Mouse (Mus musculus): ENCODE data around the gene Lrrc27. TPM values are rescaled to one million over a fixed set of nuclear protein-coding genes. Genes with fewer than 3 reads are reported as not detected.

Lrrc27 gene
- polyA plus RNA-seq, 1 experiment = 14.3 TPM

DNA sequence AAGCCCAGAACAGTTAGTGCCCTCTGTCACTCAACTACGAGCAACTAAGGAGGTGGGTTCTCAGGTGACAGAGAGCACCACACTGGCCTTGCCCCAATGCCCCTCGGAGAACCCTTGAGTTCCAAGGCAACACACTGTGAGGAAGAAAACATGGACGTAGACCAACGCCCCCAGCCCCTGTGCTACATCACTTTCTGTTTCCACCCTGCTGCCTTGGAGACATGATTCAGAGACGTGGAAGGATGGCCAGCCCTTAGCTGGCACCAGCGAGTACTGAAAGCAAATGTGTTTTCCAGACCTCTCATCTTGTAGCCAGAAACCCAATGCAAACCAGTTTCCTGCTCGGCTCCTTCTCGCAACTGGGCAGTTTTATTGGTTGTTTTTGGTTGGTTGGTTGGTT lies 26.4 kb upstream of the Lrrc27 start:
- no peaks in the 10 kb centered on the region for H3K4me1 ChIP-seq (ENCODE audit: control insufficient read depth, insufficient read depth, low read length)
- H3K27me3 ChIP-seq (ENCODE audit: control insufficient read depth, insufficient read depth, low read length) = no peaks in the 10 kb centered on the region
- TF ChIP-seq POLR2A (IDR thresholded peaks at IDR 0.05; ENCODE audit: borderline replicate concordance, insufficient read depth, low read length) (no peak), CTCF (IDR thresholded peaks at IDR 0.05; ENCODE audit: borderline replicate concordance, insufficient read depth, low read depth, low read length) (no peak)
- no peak overlapping the region for H3K27ac ChIP-seq (ENCODE audit: insufficient read depth, low read length)
- 79% methylated on average over 8 of the region's 8 CpGs for WGBS
- no peak overlapping the region for H3K4me3 ChIP-seq (replicated peaks; ENCODE audit: insufficient read depth, low read depth, low read length)
- DNase-seq = no peak

- no peak for DNase-seq
- Histone ChIP-seq H3K4me1 (ENCODE audit: control insufficient read depth, insufficient read depth, low read length) (no peaks in the 10 kb centered on the region), H3K27ac (ENCODE audit: insufficient read depth, low read length) (no peak overlapping the region), H3K27me3 (ENCODE audit: control insufficient read depth, insufficient read depth, low read length) (no peaks in the 10 kb centered on the region), H3K4me3 (replicated peaks; ENCODE audit: insufficient read depth, low read depth, low read length) (peak overlapping the region; percentile 77)
- TF ChIP-seq CTCF (IDR thresholded peaks at IDR 0.05; ENCODE audit: borderline replicate concordance, insufficient read depth, low read depth, low read length) (no peak), POLR2A (IDR thresholded peaks at IDR 0.05; ENCODE audit: borderline replicate concordance, insufficient read depth, low read length) (no peak)
- WGBS = 51% methylated on average over 7 of the region's 7 CpGs
Measured at GRCm38 (mm10) chr7:139187277-139187676, 25.5 kb upstream of the Lrrc27 start.

DNA sequence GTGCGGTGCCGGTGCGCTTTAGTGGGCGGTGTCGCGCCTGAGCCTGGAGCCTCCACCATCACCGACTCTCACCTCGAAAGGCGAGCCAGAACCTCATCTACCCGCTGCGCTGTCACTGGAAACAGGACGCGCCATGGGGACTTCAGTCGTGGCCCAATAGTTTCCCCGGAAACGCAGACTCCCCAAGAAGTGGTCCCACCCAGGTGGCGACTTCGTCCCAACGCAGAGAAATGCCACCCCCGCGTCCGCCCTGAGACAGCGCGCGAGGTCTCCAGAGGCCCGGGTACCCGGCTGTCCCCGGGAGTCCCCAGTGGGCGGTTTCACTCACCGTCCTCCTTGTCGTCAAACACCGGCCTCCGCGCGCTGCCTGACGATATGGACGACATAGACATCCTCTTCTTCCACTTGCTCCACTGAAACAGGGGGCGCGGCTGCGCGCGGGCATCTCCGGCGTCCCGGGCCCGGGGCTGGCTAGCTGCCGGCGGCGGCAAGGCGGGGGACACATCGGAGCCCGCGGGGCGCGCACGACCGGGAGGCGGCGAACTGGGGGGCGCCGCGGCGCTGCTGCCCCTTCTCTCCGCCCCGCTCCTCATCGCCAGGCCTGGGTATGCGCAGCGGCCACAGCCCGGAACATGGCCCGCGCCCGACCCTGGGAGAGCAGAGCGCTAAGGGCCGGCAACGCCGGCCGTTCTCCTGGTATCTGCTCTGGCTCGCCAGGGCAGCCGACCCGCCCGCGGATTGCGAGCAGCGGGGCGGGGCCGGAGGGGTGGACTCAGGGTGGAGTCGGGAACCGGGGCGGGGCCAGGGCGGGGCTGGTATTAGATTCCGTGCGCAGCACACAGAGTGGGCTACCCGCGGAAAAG lies 24.8 kb upstream of the Lrrc27 start:
- H3K4me3 ChIP-seq (replicated peaks; ENCODE audit: insufficient read depth, low read depth, low read length) = peak overlapping the region; percentile 77
- no peaks in the 10 kb centered on the region for H3K27me3 ChIP-seq (ENCODE audit: control insufficient read depth, insufficient read depth, low read length)
- peak; percentile 73 to 74 for DNase-seq
- TF ChIP-seq CTCF (IDR thresholded peaks at IDR 0.05; ENCODE audit: borderline replicate concordance, insufficient read depth, low read depth, low read length) (no peak), POLR2A (IDR thresholded peaks at IDR 0.05; ENCODE audit: borderline replicate concordance, insufficient read depth, low read length) (no peak)
- no peak overlapping the region for H3K27ac ChIP-seq (ENCODE audit: insufficient read depth, low read length)
- 1% methylated on average over 94 of the region's 94 CpGs for WGBS
- no peaks in the 10 kb centered on the region for H3K4me1 ChIP-seq (ENCODE audit: control insufficient read depth, insufficient read depth, low read length)

DNA sequence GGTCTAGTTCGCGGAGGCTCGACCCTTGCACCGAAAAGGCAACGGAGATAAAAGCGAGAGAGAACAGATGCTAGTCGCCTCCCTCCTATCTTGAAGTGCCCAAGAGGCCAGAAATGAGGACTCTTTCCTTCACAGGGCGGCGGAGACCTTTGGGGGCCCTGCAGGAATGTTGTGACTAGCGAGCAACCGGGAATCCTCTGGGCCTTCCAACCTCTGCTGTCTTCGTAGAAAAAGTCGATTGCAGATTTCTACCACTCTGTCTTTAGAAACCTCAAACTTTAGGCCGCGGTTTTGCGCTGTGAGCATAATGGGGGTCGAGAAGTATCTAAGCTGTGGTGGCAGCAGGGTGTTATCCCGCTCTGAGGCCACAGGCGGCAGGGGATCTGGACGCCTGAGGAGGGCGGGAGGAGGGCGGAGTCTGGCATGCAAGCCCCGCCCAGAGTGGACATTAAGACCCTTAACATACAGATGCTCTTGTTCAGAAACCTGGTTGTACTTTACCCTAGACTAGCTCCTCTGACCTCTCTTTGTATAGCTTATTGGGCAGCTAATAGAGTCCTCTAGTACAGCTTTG lies 24.1 kb upstream of the Lrrc27 start:
- 3% methylated on average over 23 of the region's 23 CpGs for WGBS

DNA sequence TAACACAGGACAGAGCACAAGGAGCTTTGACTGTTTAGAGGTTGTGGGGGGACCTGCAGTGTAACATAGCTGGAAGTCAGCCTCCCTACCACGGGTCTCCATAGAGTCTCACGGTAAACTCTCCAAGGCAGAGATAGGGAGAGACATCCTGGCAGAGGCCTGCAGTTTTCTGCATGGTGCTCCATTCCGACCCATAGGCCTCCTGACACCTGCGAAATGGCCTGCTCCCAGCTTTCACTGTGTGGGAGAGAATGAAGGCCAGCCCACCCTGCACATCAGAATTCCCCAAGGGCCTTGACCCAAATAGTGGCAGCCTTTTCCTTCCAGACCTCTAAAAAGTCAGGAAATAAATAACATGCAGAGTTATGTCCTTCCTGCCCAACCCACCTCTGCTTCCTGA lies 22.2 kb upstream of the Lrrc27 start:
- 92% methylated on average over 4 of the region's 4 CpGs for WGBS

More for the DNA sequence above, 24.1 kb upstream of the Lrrc27 start:
- peak overlapping the region; percentile 77 for H3K4me3 ChIP-seq (replicated peaks; ENCODE audit: insufficient read depth, low read depth, low read length)
- TF ChIP-seq POLR2A (IDR thresholded peaks at IDR 0.05; ENCODE audit: borderline replicate concordance, insufficient read depth, low read length) = no peak
- TF ChIP-seq CTCF (IDR thresholded peaks at IDR 0.05; ENCODE audit: borderline replicate concordance, insufficient read depth, low read depth, low read length) = no peak
- no peaks in the 10 kb centered on the region for H3K4me1 ChIP-seq (ENCODE audit: control insufficient read depth, insufficient read depth, low read length)
- H3K27ac ChIP-seq (ENCODE audit: insufficient read depth, low read length) = no peak overlapping the region
- DNase-seq = no peak
- no peaks in the 10 kb centered on the region for H3K27me3 ChIP-seq (ENCODE audit: control insufficient read depth, insufficient read depth, low read length)

GRCm38 (mm10) chr7:139191619-139192018 lies 21.2 kb upstream of the Lrrc27 start:
- no peaks in the 10 kb centered on the region for H3K27me3 ChIP-seq (ENCODE audit: control insufficient read depth, insufficient read depth, low read length)
- 74% methylated on average over 6 of the region's 6 CpGs for WGBS
- no peak overlapping the region for H3K27ac ChIP-seq (ENCODE audit: insufficient read depth, low read length)
- no peaks in the 10 kb centered on the region for H3K4me1 ChIP-seq (ENCODE audit: control insufficient read depth, insufficient read depth, low read length)
- DNase-seq = no peak
- TF ChIP-seq CTCF (IDR thresholded peaks at IDR 0.05; ENCODE audit: borderline replicate concordance, insufficient read depth, low read depth, low read length) = peak; percentile 14; the same call in 1 of the 2 replicates
- no peak for TF ChIP-seq POLR2A (IDR thresholded peaks at IDR 0.05; ENCODE audit: borderline replicate concordance, insufficient read depth, low read length)
- H3K4me3 ChIP-seq (replicated peaks; ENCODE audit: insufficient read depth, low read depth, low read length) = no peak overlapping the region

More for the DNA sequence above, 22.2 kb upstream of the Lrrc27 start:
- Histone ChIP-seq H3K27ac (ENCODE audit: insufficient read depth, low read length) (no peak overlapping the region), H3K4me3 (replicated peaks; ENCODE audit: insufficient read depth, low read depth, low read length) (no peak overlapping the region), H3K27me3 (ENCODE audit: control insufficient read depth, insufficient read depth, low read length) (no peaks in the 10 kb centered on the region), H3K4me1 (ENCODE audit: control insufficient read depth, insufficient read depth, low read length) (no peaks in the 10 kb centered on the region)
- no peak for DNase-seq
- TF ChIP-seq POLR2A (IDR thresholded peaks at IDR 0.05; ENCODE audit: borderline replicate concordance, insufficient read depth, low read length) = no peak
- no peak for TF ChIP-seq CTCF (IDR thresholded peaks at IDR 0.05; ENCODE audit: borderline replicate concordance, insufficient read depth, low read depth, low read length)

DNA sequence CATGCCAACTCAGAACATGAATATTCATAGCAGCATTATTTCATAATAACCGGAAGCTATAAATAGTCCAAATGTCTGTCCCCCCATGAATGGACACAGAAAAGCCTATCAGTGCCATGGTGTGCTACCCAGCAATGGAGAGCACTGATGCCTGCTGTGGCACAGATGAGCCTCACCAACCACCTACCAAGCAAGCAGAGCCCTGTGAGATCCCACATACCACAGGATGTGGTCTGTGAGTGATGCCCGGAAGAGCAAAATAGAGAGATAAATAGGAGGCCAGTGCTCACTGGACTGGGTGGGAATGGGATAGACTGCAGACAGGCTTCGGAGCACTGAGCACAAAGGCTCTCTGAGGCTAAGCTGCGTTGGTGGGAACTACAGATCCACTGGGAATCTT lies 15.8 kb upstream of the Lrrc27 start:
- WGBS = 52% methylated on average over 4 of the region's 4 CpGs
- DNase-seq = no peak

GRCm38 (mm10) chr7:139200108-139200507 lies 12.7 kb upstream of the Lrrc27 start:
- no peak overlapping the region for H3K27ac ChIP-seq (ENCODE audit: insufficient read depth, low read length)
- no peaks in the 10 kb centered on the region for H3K27me3 ChIP-seq (ENCODE audit: control insufficient read depth, insufficient read depth, low read length)
- no peaks in the 10 kb centered on the region for H3K4me1 ChIP-seq (ENCODE audit: control insufficient read depth, insufficient read depth, low read length)
- TF ChIP-seq POLR2A (IDR thresholded peaks at IDR 0.05; ENCODE audit: borderline replicate concordance, insufficient read depth, low read length) (no peak), CTCF (IDR thresholded peaks at IDR 0.05; ENCODE audit: borderline replicate concordance, insufficient read depth, low read depth, low read length) (peak; percentile 95)
- WGBS = 24% methylated on average over 7 of the region's 7 CpGs
- no peak overlapping the region for H3K4me3 ChIP-seq (replicated peaks; ENCODE audit: insufficient read depth, low read depth, low read length)
- DNase-seq = peak; percentile 71 to 74

More for the DNA sequence above, 15.8 kb upstream of the Lrrc27 start:
- Histone ChIP-seq H3K4me1 (ENCODE audit: control insufficient read depth, insufficient read depth, low read length) (no peaks in the 10 kb centered on the region), H3K27ac (ENCODE audit: insufficient read depth, low read length) (no peak overlapping the region), H3K27me3 (ENCODE audit: control insufficient read depth, insufficient read depth, low read length) (no peaks in the 10 kb centered on the region), H3K4me3 (replicated peaks; ENCODE audit: insufficient read depth, low read depth, low read length) (no peak overlapping the region)
- TF ChIP-seq CTCF (IDR thresholded peaks at IDR 0.05; ENCODE audit: borderline replicate concordance, insufficient read depth, low read depth, low read length) = no peak
- TF ChIP-seq POLR2A (IDR thresholded peaks at IDR 0.05; ENCODE audit: borderline replicate concordance, insufficient read depth, low read length) = no peak

Measured in cerebellum, adult 2 months (tissue).